Mouse (Mus musculus) liver, embryonic 14.5 days (tissue): Measurements from ENCODE around the gene Ccl22.

Source experiments
- CTCF ChIP-seq: IDR thresholded peaks from 2 replicates; pipeline ENCODE4 v1.5.1; 2016; ENCODE audit warnings: antibody characterized with exemption, low read depth, control low read depth
- EP300 ChIP-seq: IDR thresholded peaks from 2 replicates; pipeline ENCODE4 v1.6.1; 2016; ENCODE audit warnings: antibody characterized with exemption, low read depth

GRCm38 (mm10) chr8:94711160-94711718 lies 34.2 kb upstream of the Ccl22 start:
- TF ChIP-seq CTCF (no peak), EP300 (no peak)
